Mouse (Mus musculus): ENCODE results near the gene Lclat1. TPM values are rescaled to one million over a fixed set of nuclear protein-coding genes. Genes with fewer than 3 reads are reported as not detected.

The Lclat1 gene
- total RNA-seq, 2 experiments from 2014 or later, result 15.9 to 17.4 TPM

GRCm38 (mm10) chr17:73199387-73199786 is 91.6 kb downstream of the Lclat1 start:
- no peak for DNase-seq

GRCm38 (mm10) chr17:73200380-73200779 is 92.6 kb downstream of the Lclat1 start:
- no peak for DNase-seq

- DNase-seq, result no peak
Observed at GRCm38 (mm10) chr17:73203642-73204332, 96.0 kb downstream of the Lclat1 start.

DNA sequence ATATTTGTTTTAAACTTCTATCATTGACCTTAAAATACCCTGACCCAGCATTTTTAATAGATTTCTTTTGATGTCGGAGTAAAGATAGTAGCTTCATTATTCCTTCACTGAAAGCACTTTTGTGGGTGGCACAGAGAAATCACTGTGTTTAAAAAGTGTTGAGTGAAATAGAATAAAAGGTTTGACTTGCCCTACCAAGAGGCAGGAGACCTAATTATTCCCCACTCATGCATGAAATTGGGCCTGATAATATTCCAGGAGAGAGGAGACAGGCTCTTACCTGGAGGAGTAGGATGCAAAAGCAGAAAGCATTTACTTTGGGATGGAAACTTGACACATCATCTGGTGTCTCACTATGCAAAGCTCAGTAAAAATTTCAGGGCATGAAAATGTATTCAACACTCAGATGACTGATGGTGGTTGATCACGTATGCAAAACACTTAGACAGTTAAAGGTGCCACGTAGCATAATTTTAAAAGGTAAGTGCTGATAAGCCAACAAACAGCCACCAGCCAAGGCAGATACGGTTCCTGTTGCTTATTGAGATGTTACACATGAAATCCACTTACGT is 103.3 kb downstream of the Lclat1 start:
- DNase-seq, result no peak

DNA sequence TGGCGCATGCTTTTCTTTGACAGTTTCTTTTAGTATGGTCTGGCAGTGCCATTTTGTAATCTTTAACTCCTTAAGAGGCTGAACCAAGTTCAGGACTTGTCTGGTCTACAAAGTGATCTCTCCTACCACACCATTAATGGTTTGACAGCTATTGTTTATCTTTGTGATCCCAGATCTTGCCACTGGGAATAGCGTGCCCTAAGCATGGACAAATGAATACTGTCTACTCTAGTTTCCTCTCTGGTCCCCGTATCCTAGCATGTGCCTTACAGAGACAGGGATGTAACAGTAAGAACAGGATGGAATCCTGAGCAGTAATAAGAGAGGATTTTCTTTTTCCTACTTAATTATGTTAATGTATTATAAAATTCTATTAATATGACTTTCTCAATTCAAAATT is 105.0 kb downstream of the Lclat1 start:
- no peak for DNase-seq

- no peak for DNase-seq
Observed at GRCm38 (mm10) chr17:73213187-73213586, 105.4 kb downstream of the Lclat1 start.

- no peak for DNase-seq
Observed at GRCm38 (mm10) chr17:73213677-73214076, 105.9 kb downstream of the Lclat1 start.

- DNase-seq, result no peak
Observed at GRCm38 (mm10) chr17:73217274-73217673, 109.5 kb downstream of the Lclat1 start.

- DNase-seq, result no peak
Observed at GRCm38 (mm10) chr17:73220746-73221145, 113.0 kb downstream of the Lclat1 start.

GRCm38 (mm10) chr17:73222077-73222476 is 114.3 kb downstream of the Lclat1 start:
- DNase-seq, result no peak

DNA sequence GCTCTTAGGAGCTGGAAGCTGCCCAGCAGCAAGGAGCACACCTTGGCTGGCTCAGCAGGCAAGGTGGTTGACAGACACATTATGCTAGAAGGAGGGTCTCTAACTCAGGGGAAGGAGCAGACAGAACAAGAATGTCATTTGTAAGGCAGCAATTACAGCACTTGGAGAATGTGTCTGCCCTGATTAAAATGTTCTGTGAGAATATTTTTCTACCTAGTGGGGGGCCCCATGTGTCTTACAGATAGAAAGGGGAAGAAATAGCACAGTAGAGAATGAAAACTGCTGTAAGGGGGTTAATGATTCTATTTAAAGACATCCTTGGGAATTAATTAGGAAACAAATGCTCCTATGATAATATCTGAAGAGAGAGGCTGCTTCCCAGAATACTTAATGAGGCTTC is 117.7 kb downstream of the Lclat1 start:
- DNase-seq, result no peak

GRCm38 (mm10) chr17:73225996-73226395 is 118.2 kb downstream of the Lclat1 start:
- DNase-seq, result no peak

DNA sequence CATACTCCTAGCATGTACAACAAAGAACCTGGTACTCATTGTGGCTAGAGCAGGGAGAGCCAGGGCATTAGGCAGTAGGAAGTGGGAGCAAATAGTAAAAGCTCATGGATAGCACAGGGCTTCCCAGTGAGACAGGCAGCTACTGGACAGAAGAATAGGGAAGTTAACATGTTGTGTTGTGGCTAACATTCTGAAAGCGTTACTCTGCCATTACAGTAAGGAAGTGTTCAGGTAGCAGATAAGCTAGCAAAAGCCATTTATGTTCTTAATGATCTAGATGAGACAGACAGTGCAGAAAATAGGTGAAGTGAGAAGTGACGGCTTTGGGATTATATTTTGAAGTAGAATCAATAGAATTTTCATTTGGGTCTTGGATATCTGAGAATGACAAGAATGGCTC is 118.8 kb downstream of the Lclat1 start:
- DNase-seq, result no peak

- DNase-seq, result no peak
Observed at GRCm38 (mm10) chr17:73227361-73227760, 119.6 kb downstream of the Lclat1 start.

- DNase-seq, result no peak
Observed at GRCm38 (mm10) chr17:73229445-73230155, 121.8 kb downstream of the Lclat1 start.

DNA sequence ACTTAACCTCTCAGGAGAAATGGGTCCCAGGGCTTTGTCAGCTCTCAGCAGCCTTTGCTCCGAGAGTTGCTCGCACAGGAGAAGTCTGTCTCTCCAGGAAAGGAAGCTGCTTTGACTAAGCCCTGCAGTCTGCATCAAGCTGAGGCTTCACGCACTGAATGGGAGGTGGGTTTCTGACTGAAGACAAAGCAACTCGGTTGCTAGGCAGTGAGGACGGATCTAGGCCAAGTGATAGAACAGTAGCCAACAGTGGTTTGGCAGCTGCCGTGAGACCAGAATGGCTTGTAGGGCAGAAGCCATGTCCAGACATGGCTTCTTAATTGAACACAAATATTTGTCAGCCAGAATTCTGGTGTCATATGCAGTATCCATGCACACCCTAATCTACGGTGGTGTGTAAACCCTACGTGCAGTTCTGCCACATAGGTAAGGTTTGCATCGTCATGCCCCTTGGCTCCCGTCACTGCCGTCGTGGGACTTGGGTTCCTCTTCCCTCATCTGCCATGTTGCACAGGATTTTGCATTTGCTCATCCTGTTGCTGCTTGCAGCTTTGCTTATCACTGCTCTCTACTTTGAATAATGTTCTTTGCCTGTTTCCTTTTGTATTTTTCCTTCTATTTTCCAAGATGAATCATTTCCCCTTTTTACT is 122.7 kb downstream of the Lclat1 start:
- DNase-seq, result no peak

GRCm38 (mm10) chr17:73231337-73231736 is 123.6 kb downstream of the Lclat1 start:
- DNase-seq, result no peak

DNA sequence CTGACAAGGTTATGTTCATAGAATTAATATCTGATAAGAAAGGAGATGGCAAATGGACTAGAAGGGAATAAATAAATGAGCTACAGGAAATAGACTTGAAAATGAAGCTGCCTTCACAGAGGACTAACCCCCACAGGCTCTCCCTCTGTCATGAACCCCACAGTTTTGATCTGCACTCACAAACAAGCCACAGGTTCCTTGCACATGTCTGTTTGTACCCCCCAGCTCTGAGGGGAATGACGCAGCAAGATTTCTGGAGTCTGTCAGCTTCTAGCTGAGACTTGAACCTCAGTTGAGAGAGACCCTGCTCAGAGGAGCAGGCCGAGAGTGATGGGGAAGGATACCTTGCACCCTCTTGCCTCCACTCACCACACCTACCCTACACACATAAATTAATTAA is 124.8 kb downstream of the Lclat1 start:
- no peak for DNase-seq

GRCm38 (mm10) chr17:73233975-73234374 is 126.2 kb downstream of the Lclat1 start:
- no peak for DNase-seq

DNA sequence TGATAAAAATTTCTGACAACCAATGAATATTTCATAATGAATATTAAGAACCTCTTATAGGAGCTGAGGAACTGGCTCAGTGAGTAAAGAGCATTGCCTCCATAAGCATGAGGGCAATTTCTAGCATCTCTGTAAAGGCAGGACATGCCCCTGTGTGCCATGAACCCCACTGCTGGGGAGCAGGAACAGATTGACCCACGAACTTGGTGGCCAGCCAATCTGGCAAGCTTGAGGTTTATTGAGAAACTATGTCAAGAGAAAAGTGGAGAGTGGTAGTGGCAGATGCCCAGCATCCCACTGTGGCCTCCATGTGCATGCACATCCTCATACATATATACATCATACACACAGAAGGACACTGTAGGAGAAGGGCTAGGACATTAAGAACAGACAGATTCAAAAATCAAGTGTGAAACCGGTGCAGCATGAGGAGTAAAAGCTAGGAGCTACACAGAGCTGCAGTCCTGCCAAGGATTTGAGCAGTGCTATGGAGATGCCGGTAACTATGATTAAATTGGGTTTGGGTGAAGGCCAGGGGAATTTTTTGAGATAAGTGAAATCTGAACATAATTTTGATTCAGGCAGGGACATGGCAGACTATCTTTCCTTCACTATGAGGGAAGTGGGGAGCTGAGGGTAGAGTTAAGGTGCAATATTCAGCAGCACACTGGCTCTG is 129.5 kb downstream of the Lclat1 start:
- DNase-seq, result no peak

- no peak for DNase-seq
Observed at GRCm38 (mm10) chr17:73238501-73238900, 130.7 kb downstream of the Lclat1 start.

- DNase-seq, result no peak
Observed at GRCm38 (mm10) chr17:73241085-73241848, 133.5 kb downstream of the Lclat1 start.

Data from gastrocnemius, postnatal 10 days (tissue).